Comparison of ENCODE assay signal across 7 mouse cellular contexts in genomic region chr2:156065099-156066041, GRCm38 (mm10). TPM values are rescaled to one million over a fixed set of nuclear protein-coding genes. Genes with fewer than 3 reads are reported as not detected.
DNase-seq lines count a peak whose midpoint lies in the region; ATAC-seq lines count a peak whose summit lies in the region.

Spag4 (plus strand) TSS chr2:156065175.

- intact Hi-C loops in left cerebral cortex, postnatal 4 days (cut with DNase I), result no loop called here

- no peaks in the 10 kb centered on the region for H3K9me3 ChIP-seq in hindbrain, embryonic 15.5 days
- no peaks in the 10 kb centered on the region for H3K9me3 ChIP-seq in midbrain, embryonic 10.5 days (replicated peaks)

- ATAC-seq in hindbrain, embryonic 15.5 days (ENCODE audit: low FRiP score, low read depth), result peak; percentile 80

- H3K4me3 ChIP-seq in hindbrain, embryonic 15.5 days, result peak within 1 kb of the TSS; percentile 79
- peak within 1 kb of the TSS; percentile 73 for H3K4me3 ChIP-seq in midbrain, embryonic 10.5 days

- H3K27ac ChIP-seq in hindbrain, embryonic 15.5 days (replicated peaks), result peak within 1 kb of the TSS; percentile 82
- H3K27ac ChIP-seq in midbrain, embryonic 10.5 days (replicated peaks), result peak within 1 kb of the TSS; percentile 95

- H3K4me2 ChIP-seq in hindbrain, embryonic 15.5 days, result peak within 1 kb of the TSS; percentile 95

- peaks cover 22% of the 10 kb centered on the region for H3K36me3 ChIP-seq in hindbrain, embryonic 15.5 days
- peaks cover 36% of the 10 kb centered on the region for H3K36me3 ChIP-seq in midbrain, embryonic 10.5 days

- H3K27me3 ChIP-seq in hindbrain, embryonic 15.5 days, result no peaks in the 10 kb centered on the region
- H3K27me3 ChIP-seq in midbrain, embryonic 10.5 days (ENCODE audit: low read depth, poor library complexity, severe bottlenecking), result peaks cover 4% of the 10 kb centered on the region; the same call in 1 of the 2 replicates

- H3K9ac ChIP-seq in hindbrain, embryonic 15.5 days, result peak within 1 kb of the TSS; percentile 72

- under 1% methylated on average over 69 of the region's 81 CpGs for WGBS in hindbrain, embryonic 15.5 days
- WGBS in midbrain, embryonic 10.5 days, result under 1% methylated on average over 81 of the region's 81 CpGs

- DNase-seq in adrenal gland, adult (ENCODE audit: inconsistent age in 2 of 2, low spot score in 1 of 2), result peak; percentile 85 to 95
- peak; percentile 77 to 85 for DNase-seq in cerebellum, postnatal 25 days
- DNase-seq in gastrocnemius, adult 18-20 months (ENCODE audit: low spot score), result peak; percentile 58
- peak; percentile 71 for DNase-seq in left cerebral cortex, postnatal 4 days
- DNase-seq in midbrain, embryonic 10.5 days (ENCODE audit: low spot score), result peak; percentile 87
- peak; percentile 63 for DNase-seq in right cerebral cortex, postnatal 25 days

- peaks cover 17% of the 10 kb centered on the region for H3K4me1 ChIP-seq in hindbrain, embryonic 15.5 days (replicated peaks)
- peaks cover 25% of the 10 kb centered on the region for H3K4me1 ChIP-seq in midbrain, embryonic 10.5 days

RNA-seq across cellular contexts. Expression of gene Spag4, which starts in this region (rescaled TPM):
- under 1 TPM; 0.36 to 0.91 TPM for total RNA-seq in gastrocnemius, adult 18-20 months (2021)
- polyA plus RNA-seq in hindbrain, embryonic 15.5 days (2015; fragmentation: Nextera tagmentation; extraction: Ambion mirVana), result 7.0 and 7.3 TPM in 2 replicates
- total RNA-seq in left cerebral cortex, postnatal 4 days (2021), result 1 to 10 TPM; 6.6 to 9.3 TPM
- 6.1 and 6.5 TPM in 2 replicates for polyA plus RNA-seq in midbrain, embryonic 10.5 days (2016; fragmentation: Nextera tagmentation; extraction: Ambion mirVana)

Comparison
In these comparisons a context has a peak if more than half of its experiments do, and no peak if none do; other contexts are left out.
1. Peak in every context shown above with its lines: DNase-seq, ATAC-seq, H3K4me3 ChIP-seq and H3K27ac ChIP-seq.
2. Peak in DNase-seq in gastrocnemius, adult 18-20 months; RNA of the gene not detected or under 1 TPM.